Mouse (Mus musculus) natural killer cell, adult 2 months (primary cell): ENCODE results near the gene Lipt2.
A peak's percentile ranks its signal among the peaks of the same experiment; 100 is the strongest.

ENCODE experiments used
- DNase-seq, 2 experiments: peaks; one replicate each; pipeline ENCODE4 v3.0.0; 2022; ENCODE audit warnings: low spot score in 2 of 2

The Lipt2 gene

DNA sequence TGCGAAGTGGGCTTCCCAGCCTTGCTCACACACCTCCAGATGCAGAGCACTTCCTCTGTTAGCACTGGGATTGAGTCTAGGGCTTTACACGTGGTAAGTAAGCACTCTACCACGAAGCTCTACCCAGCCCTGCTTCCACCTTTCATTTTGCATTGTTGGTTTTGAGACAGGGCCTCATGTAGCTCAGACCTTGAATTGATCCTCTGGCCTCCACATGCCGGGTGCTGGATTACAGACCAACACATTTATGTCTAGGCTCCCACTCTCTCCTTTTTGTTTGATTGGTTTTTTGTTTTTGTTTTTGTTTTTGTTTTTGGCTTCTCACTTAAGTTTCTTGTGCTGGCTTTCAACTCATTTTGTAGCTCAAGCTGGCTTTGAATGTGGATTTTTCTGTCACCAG lies 11.7 kb downstream of the Lipt2 start:
- DNase-seq = no peak

DNA sequence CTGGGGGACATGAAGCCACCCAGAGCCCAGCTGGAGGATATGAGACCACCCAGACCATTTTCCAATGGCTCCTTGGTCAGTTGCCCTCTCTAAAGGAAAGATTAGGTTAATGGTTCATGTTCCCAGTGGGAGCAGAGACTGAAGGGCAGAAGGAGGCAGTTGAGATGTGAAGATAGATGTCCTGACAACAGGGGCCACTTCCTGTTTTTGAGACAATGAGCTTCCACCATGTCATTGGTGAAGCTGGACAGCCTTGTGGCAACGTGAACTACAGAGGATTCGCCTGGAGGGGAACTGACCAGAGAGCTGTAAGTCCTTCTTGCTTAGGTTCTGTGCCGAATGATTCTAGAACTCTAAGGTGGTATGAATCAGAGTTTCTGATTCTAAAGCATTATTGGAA lies 17.2 kb downstream of the Lipt2 start, which contains the start of gene Kcne3:
Gene Kcne3 (plus strand): TSS at position 234 of the 400 bp plus-strand sequence.
- no peak for DNase-seq

DNA sequence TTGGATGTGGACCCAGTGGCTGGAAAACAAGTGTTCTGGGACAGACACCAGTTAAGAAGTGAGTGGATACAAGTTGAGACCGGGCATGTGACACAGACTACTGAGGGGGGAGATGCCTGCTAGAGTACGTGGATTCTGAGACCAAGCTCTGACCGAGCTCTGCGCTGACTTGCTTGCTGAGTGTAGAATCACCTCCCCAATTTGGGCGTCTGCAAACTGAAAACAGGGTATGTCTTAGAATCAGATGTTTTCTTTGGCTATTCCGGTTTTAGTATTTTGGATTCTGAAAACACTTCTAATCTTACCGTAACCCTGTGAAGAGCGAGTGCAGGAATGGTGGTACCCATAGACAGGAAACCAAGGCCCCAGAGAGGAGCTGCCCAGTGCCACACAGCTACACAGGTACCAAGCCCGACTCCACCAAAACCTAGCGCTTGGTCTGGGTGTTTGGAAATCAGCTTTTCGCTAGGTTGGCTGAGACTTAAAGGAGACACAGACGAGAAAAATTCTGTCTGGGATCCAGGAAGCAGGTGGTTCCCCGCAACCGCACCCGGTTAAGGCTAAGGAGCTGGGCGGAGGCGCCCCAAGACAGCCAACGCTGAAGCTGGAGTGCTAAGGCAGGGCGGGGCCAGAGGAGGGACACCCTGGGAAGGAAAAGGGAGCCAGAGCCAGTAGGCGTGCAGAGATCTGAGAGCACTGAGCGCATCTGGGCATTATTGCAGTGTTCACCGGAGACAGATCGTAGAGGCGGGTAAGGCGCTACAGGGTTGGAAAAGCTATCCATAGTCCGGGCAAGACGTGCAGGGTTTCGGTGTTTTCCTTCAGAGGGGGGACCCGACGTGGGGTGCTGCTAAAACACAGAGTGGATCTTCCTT lies 19.2 kb downstream of the Lipt2 start:
- DNase-seq = peak in 1 of 2 experiments; percentile 13

DNA sequence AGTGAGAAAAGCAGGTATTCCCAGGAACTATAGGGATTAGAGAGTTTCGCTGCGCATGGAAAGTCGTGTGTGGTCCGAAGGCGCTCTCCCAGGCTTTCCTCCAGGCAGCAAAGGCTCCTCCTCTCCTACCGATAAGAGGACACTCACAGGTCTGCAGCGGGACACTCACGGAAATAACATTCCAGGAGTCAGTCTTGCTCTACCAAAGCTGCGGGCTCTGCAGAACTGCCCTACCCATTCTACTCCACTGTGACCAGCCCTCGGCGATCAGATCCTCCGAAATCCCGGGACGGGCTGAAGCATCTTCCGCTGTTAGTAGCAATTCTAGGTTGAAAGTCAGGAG lies 19.8 kb downstream of the Lipt2 start:
- no peak for DNase-seq

DNA sequence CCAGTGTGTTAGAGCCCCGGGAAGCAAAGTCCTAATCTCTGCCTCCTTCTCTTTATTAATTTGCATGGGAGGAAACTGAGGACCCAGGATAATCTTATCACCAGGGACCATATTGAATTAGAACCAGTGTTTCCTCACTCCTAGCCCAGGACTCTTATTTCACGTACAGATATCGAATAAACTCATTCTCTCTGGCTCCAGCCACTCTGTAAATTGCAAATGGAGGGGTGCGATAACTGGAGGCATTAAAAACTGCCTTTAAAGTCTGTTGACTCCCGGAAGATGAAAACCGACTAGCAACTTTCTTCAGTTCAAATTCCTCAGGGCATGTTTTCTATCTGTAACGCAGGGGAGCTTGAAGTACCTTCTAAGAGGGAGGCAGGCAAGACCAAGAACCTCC lies 20.3 kb downstream of the Lipt2 start:
- no peak for DNase-seq

DNA sequence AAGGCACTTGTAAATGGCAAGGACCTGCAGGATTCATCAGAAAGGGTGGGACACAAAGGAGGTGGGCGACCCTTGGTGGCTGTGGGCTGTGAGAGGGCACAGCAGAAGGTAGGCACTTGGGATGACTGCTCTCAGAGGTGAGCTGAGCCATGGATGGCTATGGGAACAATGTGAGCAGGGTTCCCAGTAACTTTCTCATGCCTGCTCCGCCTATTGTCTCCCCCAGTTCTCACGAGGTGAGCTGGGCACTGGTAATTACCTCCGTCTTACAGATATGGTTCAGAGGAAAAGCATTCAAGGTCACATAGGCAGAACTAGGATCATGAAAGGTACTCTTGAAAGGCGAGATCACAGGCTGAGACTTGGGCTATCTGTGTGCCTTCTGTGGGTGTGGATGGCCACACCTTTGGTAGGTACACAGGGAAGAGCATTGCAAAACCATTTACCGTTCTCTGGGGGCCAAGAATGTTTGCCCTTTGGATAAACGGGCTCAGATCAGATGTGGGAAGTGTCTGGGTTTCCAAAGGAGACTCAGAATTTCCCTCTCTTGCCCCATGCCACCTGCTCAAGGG lies 20.8 kb downstream of the Lipt2 start:
- no peak for DNase-seq

DNA sequence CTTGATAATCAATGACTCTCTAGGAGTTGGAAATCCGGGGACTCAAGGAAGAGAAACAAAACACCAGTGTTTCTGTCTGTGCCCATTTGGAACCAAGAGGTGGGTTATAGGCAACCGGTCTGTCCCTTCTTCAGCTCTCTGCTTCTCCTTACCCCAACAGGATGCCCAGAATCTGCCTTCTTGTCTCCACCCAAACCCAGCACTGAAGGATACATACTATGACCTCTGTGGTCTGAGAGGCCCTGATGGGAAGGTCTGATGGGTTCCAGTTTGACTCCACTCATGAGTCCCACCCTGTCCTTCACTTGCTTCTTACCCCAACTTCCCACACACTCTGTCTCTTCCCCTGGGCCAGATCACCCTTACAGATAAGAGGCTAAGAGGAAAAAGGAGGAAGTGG lies 22.1 kb downstream of the Lipt2 start:
- no peak for DNase-seq

DNA sequence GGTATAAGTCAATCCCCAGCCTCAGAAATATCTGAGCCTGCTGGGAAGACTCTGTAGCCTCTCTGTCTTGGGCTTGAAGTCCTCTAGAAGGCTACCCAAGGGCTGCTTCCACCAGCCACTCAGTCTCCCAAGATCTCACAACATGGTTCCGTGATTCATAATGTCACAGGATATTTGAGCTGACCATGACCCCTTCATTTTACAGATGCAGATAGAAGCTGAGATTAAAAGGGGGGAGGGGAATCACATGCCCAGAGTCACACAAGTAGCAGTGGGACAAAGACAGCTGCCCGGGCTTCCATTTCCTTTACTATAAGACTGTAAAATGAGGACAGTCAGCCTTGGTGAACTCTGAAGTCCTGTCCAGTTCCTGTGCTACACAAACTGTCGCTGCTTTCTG lies 22.5 kb downstream of the Lipt2 start:
- DNase-seq = no peak

DNA sequence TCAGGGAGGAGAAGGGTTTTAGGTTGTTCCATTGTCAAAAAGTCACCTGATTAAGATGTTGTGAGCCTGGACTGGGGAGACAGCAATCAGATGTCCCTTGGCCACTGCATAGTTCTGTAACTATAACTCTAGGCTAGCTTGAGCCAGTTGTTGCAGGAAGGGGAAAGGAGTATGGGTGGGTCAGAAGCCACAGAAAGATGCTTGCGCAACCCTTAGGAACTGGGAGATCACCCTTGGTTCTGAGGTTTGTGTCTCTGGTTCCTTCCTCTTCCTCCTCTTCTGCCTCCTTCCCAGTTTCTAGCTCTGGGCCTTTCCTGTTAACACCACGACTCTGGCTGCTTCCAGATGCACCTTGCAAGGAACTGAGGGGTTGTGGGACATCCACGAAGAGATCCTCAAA lies 23.3 kb downstream of the Lipt2 start:
- DNase-seq = no peak

DNA sequence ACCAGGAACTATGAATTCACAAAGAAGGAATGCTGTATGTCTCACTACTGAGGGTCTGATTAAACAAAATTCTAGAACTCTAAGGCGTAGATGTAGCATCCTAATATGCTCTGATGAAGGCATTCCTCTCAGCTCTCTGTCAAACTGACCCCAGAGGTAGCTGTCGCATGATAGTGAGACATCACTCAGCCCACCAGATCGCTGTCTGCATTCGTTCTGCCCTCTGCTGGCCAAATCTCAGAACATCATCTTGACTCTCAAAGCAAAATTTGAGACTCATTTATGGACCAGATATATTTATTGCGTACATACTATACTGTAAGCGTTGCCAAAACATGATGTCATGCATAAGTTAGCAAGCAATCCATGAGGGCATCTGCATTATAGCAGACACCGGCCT lies 28.5 kb downstream of the Lipt2 start:
- peak; percentile 17 to 45 for DNase-seq

DNA sequence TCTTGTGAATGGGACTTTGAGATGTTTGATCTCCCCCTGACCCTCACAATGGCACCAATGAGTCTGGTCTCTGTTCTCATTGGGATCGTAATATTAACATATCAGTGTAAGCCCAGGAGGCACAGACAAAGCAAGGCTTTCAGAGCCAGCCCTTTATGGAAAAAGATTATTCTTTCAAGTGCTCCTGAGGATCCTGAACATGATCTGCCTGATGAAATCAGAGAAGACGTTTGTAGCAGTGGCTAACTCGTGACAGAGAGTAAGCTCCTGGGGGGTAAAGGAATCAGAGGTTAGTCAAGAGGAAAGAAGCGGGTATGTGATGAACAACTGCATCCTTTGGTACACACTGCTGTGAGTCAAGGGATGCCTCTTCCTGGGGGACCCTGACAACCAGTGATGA lies 31.1 kb downstream of the Lipt2 start:
- DNase-seq = no peak

DNA sequence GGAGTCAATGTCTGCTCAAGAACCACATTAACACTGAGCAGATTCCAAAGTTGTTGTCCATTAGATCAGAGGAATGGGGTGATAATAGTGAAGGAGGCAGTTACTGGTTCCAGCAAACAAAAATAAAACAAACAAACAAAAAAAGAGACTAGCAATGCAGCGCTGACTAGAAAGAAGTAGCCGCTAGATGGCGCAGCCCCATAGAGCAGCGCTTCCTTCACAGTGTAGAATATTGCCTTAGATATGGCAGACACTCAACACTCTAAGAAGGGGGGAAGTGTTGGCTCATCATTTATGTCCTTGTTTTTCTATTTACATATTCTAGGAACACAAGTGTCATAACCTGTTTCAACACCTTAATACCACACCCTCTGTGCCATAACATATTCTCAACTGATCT lies 31.7 kb downstream of the Lipt2 start:
- peak; percentile 30 to 62 for DNase-seq

DNA sequence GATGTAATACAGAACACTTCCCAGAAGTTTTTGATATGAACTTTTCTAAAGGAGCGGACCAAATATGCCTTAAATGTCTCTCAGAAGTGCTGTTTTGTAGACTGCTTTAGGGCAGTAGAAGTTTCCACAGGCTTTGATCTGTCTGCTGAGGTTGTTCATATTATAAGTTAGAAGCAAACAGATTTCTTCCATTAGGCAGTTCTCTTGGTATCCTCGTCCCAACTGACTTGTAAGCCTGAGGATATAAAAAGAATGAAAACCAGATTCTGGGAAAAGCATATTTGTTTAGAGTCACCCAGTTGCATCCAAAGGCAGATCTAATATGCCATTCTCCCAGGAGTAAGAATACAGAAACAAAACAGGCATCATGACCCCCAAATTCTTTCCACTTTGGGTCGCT lies 42.1 kb downstream of the Lipt2 start:
- no peak for DNase-seq

DNA sequence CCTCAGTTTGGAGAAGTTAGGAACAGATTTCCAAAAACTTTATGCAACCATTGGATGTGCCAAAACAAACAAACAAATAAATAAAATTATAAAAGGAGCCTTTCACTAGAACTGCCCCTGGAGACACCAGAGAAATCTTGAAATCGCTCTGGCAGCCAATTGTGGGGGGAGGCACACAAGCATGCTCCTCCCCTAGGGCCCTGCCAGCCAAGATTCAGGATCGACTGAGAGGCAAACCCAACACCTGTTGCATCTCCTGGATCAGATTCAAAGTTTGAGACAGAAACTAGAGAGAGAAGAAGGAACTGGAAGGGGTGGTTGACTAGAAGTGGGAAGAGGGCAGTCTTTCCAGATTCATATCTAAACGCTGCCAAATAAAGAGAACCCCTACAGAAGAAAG lies 44.5 kb downstream of the Lipt2 start:
- no peak for DNase-seq

DNA sequence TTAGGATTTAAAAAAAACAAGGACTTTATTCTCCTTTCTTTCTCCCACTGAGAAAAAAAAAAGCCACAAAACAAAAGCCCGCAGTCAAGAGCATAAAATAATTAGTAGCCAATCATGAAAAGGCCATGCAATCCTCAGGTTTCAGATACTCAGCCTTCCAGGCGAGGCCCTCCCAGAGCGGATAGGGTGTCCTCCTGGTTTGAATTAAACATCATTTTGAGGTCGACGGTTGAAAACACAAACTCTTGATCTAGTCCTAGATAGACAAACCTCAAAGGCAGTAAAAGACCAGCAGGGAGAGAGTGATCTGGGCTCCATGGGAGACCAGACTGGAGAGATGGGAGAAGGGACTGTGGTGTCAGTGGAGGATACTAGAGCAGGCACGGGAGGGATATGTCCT lies 45.8 kb downstream of the Lipt2 start:
- DNase-seq = no peak

DNA sequence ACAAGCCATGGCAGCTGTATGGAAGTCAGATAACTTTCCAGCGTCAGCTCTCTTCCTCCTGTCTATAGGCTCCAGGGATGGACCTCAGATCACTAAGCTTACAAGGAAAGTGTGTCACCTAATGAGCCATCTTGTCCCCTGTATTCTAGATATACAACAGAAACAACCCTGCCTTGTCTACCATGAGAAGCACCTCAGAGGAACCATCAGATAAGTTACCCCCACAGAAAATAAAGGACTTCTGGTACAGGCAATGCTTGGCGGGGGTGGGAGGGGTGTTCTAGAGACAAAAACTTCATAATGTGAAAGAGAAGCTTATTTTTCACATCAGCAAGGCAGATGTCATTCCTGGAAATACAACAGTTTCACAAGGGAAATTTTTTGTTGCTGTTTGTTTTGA lies 47.1 kb downstream of the Lipt2 start:
- no peak for DNase-seq

DNA sequence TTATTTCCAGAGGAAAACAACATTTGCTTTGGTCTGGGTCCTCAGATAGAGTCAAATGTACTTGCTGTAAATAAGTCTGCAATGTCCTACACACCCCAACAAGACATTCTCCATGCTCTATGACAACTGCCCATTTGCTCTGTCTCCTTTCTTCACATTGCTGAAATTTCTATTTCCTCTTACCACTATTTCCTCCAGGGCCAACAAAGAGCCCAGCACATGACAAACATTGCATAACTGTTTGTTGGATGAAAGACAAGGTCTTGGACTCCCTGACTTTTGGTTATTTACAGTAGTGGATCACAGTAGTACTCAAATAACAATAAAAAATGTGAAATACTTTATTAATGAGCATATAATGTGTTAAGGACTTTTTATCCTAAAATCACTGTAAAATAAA lies 48.8 kb downstream of the Lipt2 start:
- no peak for DNase-seq
